Mouse (Mus musculus) lung, postnatal 36 days (tissue): ENCODE measurements around the gene Col13a1.
A peak's percentile ranks its signal among the peaks of the same experiment; 100 is the strongest.

Source experiments
- DNase-seq: peaks from one replicate; pipeline ENCODE4 v3.0.0; 2022; ENCODE audit warnings: mixed read lengths

Gene Col13a1

DNA sequence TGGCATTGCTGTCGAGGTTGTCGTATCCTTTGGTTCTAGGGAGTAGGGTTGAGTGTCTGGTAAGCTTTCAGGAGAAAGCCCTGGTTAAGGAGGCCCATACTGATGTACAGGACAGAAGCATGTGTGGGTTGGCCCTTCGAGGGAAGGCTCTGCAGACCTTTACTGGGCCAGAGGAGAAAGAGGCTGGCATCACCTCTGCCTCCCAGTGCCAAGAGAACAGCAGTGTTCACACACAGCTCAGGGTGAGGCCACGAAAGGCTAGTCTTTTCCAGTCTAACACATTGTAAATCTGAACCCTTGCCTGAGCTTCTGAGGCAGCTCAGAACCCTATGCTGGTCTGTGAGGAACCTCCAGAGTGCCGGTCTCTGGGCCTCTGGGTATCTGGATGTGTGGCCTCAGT is 84.3 kb downstream of the Col13a1 start:
- no peak for DNase-seq

DNA sequence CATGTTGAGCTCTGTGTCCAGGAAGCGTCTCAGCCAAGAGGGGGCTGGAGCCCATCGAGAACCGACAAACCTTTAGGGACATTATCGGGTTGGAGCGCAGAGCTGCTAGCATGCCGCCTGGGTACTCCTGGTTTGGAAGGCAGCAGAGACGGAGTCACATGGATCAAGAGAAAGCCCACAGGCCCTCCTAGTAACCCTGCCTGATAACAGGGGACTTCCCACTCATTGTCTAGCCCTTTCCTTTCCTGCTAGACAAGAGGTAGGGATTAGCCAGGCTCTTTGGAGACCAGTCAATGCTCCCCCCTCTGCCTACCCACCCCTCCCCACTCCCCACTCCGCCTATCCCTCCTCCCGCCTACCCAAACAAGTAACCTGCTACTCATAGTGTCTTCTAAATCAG is 87.8 kb downstream of the Col13a1 start:
- no peak for DNase-seq

DNA sequence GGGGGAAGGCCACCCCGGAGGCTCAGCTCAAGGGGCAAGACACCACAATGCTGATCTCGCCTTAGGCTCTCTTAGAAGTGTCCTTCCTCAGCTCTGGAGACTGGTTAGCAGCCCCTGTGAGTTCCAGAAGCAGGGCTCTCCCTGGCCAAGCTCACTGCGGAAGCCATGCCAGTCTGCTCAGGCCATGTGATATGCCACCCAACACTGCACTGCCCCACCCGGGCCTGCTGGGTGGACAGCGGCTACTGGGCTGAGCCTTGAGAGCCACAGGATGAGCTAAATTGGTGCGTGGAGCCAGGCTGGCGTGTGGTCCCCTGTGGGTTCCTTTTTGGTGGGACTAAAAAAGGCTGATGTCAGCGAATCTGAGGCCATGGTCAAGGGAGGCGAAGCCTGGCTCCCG is 88.6 kb downstream of the Col13a1 start:
- no peak for DNase-seq

DNA sequence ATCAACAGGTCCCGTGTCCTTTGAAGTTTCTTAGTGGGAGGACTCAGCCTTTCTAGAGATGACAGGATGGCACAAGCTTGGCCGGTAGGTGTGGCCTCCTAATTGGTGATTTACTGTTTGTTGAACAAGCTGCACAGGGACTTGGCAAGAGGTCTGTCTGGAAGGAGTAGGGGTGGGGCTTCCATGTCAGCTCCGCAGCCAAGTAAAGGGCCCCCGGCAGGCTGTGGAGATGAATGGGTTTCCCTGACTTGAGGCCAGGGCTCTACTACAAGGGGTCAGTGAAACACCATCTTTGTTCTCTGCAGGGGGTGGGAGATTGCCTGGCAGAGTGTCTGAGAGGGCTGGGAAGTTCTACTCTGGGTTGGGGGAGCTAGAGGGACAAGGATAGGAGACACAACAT is 99.5 kb downstream of the Col13a1 start:
- DNase-seq, result peak; percentile 64

DNA sequence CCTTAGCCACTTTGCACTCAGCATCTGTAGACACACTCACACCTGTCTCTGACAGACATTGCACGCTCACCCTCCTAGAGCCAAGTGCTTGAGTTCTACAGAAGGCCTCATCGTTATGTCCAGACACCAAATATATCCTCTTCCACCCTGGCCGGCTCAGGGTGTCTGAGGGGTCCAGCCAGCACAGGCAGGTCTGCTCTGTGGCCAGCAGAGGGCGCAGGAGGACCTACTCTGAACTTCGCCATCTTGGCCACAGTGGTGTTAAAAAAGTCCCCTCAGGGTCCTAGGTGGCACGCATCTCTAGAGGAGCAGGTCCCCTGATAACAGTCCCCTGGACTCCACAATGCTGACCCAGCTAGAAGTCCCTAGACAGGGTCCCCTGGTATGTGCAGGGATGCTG is 101.1 kb downstream of the Col13a1 start:
- DNase-seq, result peak; percentile 49

DNA sequence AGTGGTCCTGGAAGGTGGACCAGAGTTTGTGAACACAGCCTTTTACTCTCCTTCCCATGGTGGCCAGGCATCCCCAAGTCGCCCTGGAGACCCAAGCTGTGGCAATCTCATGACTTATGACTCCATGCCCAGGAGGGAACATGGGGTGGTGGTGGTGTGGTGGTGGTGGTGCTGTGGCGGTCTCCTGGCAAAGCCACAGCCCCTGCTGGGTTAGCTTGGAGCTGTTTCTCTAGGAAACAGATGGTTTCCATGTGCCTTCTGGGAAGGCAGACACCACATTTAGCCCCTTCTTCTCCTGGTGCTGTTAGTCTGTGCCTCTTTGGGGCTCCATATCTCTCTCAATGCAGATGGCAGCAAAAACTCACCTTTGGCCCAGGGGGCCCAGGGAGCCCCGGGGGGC is 109.1 kb downstream of the Col13a1 start:
- DNase-seq, result no peak

DNA sequence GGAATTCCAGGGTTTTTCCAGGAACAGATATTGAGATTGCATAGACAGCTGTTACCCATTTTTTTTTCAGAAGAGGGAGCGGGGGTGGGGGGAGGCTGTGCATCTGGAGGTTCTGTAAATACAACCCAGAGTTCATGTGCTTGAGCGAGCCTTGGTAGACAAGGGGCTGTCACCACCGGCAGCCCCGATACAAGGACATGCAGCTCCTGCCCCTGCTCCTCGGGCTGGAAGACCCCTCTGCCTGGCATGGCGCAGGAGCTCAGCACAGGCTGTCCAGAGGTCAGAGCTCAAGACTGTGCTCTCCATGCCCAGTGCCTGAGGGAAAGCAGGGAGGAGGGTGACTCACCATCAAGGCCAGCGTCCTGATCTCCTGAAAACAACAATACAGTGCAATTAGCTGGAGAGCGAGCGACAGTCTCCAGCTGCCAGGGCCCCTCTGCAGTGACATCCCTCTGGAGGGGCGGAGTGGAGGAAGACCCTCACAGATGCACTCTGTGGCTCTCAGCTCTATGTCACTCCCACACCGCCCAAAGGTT is 112.8 kb downstream of the Col13a1 start:
- peak; percentile 10 for DNase-seq

DNA sequence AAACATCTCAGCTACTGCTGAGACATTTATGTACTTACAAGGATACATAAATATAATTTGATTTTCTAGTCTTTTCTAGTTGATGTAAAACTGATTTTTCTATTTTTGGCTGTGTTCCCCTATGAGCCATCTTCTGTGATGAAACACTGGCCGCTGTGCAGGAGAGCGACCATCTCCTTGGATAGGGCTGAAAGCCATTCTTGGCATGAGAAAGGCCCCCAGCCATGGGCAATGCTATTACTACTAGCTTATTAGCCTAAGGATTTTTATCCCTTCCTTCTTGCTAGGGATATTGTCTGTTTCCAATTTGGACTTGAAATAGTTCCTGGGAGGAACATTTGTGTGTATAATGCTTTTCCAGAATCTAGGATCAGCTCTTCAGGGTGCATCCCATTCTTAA is 119.5 kb downstream of the Col13a1 start:
- DNase-seq, result no peak

DNA sequence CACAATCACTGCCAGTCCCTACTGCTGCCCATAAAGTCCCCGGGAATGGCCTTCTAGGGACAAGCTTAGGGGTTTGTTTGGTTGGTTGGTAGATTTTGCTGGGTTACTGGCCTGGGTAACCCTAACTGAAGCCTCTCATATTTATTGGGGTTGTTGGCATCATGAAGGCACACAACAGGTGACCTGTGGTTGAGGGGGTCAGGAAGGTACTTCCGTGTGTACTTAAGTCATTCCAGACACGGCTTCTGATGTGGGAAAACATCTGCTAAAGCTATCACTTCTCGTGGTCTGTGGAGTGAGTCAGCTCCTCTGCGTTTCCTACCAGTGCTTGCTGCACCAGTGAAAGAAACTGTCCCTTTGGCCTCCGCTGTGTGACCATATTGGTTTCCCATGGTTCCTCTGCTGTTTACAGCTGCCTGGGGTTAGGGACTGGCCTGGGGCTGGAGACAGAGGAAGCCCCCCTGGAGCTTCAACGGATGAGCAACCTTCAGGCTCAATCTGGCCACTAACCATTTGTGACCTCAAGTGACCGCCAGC is 123.7 kb downstream of the Col13a1 start:
- DNase-seq, result no peak

DNA sequence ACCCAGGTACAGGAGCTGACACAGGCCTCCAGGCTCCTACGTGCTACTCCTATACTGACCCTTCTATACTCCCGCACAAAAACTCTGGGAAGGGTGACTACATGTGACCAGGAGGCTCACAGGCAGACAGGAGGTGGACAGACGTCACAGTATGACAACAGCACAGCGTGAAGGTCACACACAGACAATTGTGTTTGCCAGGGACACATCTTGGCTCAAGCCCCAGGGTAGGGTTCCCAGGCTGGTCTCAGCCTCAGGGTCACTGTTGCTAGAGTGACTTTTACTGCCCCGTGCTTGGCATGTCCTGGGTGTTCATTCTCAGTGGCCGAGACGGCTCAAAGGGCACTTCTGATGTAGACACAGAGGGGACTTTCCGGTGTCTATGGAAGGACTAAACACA is 126.1 kb downstream of the Col13a1 start:
- DNase-seq, result no peak

DNA sequence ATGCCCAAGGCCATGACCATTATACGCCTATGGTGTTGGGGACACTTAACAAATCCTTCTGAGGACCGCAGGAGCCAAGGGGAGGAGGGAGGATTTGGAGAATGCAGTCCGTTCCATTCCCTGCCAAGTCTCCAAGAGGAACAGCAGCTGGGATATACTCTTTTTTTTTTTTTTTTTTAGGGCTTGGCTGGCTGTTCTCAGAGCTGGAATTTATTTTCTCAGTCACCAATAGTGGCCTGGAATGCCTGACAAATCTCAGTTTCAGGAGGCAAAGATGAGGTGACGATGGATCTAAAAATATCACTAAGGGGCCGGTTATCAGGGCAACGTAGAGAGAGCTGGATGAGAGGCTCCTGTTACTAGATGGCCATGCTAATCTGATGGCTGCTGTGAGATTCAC is 130.4 kb downstream of the Col13a1 start:
- DNase-seq, result peak; percentile 44

DNA sequence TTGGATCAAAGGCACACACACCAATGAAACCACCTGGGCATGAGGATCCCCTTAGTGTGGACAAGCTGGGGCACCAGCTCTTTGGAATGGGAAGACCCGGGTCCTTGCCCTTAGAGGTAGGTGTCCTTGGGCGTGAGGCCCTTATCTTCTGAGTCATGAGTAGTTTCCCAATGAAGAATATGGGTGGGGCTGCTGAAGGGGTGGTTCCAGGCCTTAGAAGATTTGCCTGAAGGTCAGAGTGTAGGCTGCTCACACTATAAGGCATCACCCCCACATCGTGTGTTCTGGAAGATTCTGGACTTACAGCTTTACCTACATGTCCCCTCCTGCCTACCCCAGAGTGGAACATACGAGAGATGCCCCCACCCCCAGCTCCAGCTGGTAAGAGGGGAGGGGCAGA is 133.4 kb downstream of the Col13a1 start:
- DNase-seq, result no peak

DNA sequence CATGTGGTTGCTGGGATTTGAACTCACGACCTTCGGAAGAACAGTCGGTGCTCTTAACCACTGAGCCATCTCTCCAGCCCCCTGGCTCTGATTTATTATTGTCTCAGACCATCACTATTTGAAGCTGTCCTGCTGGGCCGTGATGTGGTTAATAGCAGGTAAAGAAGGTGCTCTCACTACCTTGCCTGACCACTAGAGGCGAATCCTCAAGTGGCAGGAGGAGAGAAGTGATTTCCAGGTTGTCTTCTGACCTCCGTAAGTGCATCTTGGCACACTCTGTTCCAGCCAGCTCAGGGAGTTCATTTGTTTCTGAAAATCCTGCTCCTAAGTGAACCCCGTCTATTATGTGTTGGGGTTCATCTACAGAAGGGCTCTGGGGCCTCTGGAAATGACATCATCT is 134.4 kb downstream of the Col13a1 start:
- DNase-seq, result no peak

DNA sequence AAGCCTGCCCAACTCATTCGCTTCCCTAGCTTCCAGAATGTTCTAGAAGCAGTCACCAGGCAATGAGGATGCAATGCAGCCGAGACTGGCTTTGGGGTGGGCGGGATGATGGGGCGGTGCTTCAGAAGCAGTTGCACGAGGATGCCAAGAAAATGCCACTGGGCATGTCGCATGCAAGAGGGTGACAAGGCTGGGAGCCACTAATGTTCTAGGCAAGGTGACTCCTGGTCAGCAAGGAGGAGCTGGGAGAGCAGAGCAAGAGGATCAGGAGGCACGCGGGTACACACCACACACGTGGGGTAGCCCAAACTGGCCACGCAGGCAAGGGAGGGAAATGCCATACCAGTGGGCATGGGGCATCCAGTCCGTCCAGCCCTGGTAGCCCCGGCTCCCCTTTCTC is 136.6 kb downstream of the Col13a1 start:
- DNase-seq, result no peak

DNA sequence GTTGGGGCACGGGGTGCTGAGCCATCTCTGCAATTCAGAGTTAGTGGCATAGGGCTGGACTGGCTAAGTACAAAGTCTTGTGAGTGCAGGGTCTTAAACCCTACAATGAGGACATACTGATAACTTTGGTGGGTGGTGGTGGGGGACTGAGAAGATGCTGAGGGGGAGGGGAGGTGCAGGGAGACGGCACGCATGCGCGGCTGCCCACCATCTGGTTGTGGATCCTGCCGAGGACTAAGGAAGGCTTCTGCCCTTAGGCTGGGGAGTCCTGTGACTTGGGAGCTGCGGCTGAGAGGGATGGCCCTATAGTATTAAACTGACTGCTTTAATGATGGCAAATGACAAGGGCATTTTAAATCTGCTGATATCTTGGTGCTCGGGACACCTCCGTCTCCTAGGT is 139.6 kb downstream of the Col13a1 start:
- DNase-seq, result no peak

DNA sequence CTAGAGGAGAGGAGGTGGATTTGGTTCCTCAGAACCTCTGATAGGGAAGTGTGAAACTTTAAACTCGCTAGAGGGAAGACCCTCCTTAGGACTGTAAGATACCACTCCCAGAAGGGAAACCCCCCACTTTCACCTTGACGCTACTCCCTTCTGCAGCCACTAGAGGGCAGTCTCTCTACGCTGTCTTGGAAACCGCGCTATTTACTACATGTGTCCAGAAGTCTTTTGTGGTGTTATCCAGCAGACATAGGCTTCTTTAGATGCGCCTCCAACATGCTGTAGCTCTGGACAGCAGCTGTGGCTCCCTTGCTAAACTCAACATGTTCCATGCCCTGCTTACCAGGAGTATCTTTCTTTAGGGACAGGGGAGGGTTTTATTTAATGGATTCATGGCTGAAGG is 140.1 kb downstream of the Col13a1 start:
- DNase-seq, result peak; percentile 50

DNA sequence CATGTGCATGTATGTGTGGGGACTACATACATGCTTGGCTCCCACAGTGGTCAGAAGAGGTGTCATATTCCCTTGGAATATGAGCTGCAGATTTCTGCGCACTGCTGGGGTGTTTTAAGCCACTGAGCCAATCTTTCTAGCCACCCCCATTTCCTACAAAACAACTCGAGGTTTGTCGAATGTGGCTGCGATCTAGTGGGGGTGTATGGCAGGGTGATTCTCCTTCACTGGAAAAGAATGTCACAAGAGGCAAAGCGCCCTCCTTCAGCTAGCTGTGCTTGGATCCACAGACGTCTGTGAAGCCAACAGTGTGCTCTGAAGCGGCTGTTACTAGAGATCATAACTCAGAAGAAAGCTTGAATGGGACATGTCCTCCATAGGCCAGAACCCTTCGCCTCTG is 141.6 kb downstream of the Col13a1 start:
- DNase-seq, result no peak

DNA sequence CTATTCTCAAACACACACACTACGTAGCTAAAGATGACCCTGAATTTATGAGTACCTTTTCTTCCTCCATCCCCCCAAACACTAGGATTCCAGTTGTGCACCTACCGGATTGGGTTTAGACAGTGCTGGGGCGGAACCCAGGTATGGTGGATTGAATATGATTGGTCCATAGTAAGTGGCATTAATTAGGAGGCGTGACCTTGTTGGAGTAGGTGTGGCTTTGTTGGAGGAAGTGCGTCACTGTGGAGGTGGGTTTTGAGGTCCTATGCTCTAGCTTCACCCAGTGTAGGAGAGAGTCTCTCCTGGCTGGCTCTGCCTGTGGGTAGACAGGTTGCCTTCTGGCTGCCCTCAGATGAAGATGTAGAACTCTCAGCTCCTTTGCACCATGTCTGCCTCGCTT is 144.6 kb downstream of the Col13a1 start:
- DNase-seq, result no peak

DNA sequence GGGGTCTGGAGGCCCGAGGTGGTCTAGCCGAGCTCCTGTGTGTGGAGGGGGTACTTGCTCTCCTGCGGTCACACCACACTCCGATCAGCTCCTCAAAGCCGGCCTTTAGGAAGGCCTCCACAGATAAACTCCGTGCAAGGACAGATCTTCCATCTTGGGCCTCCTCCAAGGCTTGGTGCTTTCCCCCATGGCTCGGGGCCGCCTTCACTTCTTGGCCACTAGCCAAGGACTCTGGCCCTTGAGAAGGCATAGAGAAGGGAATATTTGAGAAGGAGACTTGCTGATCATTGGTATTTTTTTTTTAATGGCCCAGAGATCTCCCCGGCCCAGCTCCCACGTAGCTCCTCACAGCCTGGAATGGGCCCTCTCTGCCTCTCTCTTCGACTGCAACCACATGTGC is 146.2 kb downstream of the Col13a1 start:
- DNase-seq, result no peak

DNA sequence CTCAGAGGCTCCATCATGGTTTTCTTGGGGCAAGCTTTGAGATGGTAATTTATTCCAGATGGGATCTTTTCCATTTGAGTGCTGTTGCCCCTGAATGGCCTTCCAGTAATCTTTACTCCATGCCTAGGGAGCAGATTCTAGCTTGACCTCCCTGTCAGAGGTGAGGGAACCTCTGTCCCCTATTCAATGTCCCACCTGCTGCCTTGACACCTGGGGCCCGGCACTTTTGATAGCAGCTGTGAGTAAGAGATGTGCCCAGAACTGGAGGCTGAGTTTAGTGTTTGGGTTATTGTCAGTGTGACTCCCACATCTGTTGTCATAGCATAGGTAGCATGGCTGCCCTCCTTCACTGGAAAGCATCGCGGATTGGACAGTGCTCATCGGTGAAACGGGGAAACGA is 147.2 kb downstream of the Col13a1 start:
- no peak for DNase-seq

DNA sequence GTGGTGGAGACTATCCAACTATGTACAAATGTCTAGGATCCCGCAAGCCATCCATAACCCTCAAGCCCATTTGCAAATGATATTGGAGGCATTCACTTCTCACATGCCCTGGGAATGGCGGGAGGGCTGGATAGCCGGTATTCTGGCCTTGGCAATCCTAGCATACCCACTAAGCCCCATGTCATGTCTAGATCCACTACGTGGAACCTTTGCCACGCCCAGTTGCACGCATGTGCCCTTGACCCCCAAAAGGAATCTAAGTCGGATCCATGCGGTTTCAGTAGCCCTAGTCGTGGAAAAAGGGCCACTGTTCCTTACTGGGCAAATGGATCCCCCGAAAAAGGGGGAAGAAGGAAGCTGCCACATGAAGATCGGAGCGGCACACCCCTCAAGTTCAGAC is 147.7 kb downstream of the Col13a1 start:
- DNase-seq, result no peak

DNA sequence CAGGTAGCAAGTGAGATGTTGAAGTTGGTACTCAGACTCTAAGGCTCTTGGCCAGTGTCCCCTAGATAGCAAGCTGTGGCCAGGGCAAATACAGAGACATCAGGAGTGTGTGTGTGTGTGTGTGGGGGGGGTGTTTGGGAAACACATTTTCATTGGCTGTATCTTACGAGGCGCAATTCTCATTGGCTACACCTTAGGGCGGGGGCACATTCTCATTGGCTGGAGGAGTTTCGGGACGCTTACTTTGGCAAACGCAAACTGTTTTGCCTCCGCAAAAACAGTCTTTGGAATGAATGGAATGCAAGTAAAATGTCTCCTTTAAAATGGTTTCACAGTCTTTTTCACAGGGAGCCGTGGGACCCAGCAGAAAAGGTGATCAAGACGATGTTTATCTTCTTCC is 148.1 kb downstream of the Col13a1 start:
- peak; percentile 9 for DNase-seq

DNA sequence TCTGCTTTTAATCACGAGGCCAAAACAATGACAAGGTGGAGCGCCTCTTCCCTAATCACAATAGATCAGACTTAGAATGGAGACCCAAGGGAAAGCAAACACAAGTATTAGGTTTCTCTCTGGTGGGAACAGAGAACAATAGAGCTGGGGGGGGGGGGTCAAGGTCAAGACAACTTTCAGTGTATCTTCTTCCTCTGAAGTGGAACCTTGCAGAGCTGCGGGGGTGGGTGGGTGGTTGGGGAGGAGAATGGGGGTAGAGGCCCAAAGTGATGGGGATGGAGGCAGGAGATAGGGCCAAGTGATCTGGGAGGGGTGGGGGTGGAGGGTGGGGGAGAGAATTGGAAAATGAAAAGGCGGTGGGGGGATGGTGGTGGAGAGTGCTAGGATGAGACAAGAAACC is 149.9 kb downstream of the Col13a1 start:
- no peak for DNase-seq

DNA sequence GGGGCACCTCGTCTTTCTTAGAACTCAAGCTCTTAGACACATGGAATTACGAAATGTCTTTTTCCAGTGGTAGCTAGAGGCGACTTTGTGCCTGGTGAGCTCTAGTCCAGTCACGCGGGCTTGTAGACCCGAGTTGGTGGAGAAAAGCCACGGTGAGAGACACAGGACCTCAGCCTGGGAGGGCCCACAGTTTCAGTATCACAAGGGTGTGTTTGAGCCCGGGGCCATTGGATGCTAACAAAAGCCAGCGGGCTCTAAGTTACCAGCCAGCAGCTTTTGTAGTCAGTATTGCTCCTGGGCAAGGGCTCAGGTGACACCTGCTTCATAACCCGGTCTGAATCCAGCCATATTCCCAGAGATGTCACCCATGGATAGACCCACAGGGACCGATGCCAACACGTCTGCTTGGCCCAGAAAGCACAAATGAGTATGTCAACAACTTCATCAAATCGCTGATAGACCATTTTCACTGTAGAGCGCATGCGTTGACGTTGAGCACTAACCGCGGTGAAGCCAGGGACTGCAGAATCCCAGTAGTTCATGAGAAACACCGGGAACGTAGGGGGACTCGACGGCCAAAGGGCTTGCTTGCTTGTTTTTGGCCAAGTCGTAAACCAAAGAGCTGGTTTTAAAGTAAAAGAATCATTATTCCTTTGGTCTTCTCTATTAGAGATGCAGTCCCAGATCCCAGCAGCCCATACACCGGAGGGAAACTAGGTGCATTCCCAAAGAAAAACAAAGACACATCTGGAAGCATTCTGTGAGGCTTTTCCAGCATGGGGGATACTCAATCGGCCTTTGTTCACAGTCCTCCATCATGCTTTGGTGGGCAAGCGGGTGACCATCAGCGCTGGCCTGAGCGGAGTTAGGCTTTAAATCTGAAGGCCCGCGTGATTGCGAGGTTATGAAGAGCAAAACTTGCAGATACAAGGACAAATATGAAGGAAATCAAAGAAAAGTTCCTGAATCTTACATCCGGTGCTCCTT is 150.7 kb downstream of the Col13a1 start:
- DNase-seq, result no peak
